Mouse (Mus musculus): ENCODE results near the gene Prdx5. TPM values are rescaled to one million over a fixed set of nuclear protein-coding genes. Genes with fewer than 3 reads are reported as not detected.

The Prdx5 gene
- total RNA-seq, 2 experiments from 2014 or later = 368 to 411 TPM

GRCm38 (mm10) chr19:6874257-6874656 lies 35.6 kb downstream of the Prdx5 start:
- DNase-seq = no peak

DNA sequence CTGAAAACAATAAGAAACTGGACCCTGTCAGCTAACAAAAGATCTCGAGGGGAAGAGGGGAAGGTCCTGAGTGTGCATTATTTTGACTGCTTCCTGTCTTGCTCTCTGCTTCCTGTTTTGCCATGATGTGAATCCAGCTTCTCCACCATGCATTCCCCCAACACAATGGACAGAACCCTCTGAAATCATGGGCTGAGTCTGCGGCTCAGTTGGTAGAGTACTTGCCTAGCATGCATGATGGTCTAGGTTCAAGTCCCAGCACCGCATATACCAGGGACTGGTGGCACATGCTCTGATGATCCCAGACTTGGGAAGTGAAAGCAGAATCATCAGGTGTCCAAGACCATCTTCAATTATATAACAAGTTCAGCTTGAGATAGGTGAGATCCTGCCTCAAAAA lies 37.2 kb downstream of the Prdx5 start:
- DNase-seq = no peak

DNA sequence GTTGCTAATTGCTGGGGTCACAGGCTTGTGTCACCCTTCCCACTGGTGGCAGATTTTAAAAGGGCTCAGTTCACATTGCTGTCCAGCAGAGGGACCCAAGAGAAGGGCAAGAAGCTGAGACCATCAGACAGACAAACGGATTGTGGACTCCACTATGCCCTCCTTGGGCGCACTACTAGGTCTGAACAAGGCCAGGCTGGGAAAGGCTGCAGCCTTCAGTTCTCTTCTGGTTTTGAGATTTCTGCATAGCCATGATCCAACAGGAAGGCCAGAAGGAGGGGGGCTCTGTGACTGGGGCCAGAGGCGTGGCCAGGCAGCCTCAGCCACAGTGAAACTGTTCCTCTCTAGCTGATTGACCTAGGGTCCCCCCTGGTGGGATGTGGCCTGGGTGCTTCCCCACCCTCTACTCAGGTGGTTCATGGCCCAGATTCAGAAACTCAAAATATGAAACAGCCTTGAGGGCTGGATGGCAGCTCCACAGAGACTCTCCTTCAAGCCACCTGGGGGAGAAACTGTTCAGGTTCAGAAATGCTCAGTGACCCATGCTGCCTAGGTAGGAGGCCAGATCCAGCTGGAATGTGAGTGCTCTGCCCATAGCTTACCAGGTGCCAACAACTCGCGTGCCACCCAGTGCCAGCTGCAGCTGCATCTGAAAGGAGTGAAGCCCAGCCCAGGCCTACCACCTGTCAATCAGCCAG lies 38.2 kb downstream of the Prdx5 start:
- no peak for DNase-seq

- DNase-seq = no peak
Observed at GRCm38 (mm10) chr19:6869355-6869754, 40.6 kb downstream of the Prdx5 start.

DNA sequence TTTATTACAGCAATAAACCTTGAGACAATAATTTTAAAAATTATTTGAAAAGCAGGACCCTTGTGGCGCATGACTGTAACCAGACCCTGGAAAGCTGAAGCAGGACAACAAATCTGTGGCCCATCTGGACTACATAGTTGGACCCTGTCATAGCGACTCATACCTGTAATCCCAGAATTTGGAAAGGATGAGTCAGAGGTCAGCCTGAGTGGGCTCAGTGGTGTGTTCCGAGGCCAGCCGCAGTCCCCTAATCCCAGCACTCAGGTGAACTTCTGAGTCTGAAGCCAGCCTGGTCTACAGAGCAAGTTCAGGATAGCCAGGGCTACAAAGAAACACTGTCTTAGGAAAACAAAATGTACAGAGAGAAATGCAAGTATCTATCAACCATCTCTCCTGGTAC lies 48.5 kb downstream of the Prdx5 start:
- DNase-seq = no peak

DNA sequence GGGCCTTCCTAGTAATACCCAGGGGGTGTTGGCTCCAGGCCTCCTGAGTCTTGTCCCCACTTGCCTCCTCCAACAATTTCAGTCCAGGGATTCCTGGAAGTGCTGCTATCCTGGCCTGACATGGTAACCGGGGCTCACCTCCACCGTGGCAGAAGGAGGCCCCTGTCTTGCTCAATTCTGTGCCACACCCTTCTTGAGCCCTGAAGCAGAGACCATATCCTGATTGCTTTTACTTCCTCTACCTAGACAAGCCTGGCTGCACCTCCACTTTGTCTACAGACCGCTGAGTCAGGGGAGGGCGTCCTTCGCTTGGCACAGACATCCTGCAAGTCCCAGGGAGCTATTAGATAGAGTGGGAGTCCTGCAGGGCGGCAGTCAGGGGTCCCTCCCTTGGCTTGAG lies 49.2 kb downstream of the Prdx5 start:
- DNase-seq = no peak

DNA sequence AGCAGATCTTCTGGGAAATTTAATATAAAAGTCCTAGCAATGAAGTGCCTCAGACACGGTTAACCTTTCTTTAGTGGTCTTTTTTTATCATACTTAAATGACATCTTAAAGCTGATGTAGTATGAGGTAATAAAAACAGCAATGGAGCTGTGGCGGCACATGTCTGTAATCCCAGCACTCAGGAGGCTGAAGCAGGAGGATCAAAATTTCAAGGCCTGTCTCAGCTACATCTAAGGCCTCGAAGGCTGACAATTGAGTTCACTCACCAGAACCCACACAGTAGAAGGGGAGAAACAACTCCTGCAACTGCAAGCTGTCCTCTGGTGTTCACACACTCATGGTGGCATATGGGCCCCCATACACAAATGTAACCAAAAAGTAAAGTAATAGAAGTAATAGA lies 49.9 kb downstream of the Prdx5 start:
- no peak for DNase-seq

GRCm38 (mm10) chr19:6859032-6859651 lies 50.8 kb downstream of the Prdx5 start:
- DNase-seq = no peak

DNA sequence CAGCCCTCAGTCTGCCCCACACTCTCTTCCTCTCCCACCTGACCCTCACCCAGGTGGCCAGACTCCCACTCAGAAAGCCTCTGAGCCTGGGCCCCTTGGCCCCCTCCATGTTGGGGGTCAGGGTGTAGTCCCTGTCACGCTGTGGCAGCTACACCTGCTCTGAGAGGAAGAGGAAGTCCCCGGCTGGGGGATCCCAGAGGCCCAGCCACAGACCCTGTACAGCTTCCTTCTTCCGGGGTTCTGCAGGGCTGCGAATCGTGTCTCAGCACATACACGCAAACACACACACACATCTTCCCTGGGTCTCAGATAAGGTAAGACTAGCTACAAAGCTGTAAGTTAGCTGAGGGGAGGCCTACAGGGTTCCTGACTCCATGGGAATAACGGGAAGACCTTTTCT lies 51.9 kb downstream of the Prdx5 start, which contains the start of gene Ccdc88b:
Gene Ccdc88b, minus strand, starts transcription at position 181 of the 400 bp plus-strand sequence.
- DNase-seq = no peak

DNA sequence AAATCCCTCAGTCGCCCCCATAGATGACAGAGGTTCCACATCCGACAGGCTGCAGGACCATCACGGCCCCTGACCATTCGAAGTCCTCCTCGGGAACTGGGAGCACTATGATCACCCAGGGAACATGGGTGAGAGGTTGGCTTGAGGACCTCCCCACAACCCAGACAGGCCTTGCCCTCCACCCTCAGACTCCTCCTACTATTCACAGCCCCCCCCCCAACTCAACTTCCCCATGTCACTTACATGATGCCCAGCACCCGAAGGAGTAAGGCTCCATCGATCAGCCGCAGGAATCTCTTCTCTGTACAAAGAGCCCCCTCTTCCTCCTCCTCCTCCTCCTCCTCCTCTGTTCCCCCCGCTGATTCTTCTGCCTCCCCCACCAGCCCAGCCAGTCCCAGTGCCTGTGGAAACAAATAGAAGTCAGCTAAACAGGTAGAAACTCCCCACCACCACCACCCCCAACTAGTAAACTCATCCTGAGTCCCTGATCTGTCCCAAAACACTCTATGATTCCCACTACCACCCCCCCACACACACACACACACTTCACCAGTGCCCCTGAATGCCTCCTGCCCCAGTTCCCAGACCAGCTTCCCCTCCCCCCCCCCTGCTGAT lies 52.4 kb downstream of the Prdx5 start:
- no peak for DNase-seq

DNA sequence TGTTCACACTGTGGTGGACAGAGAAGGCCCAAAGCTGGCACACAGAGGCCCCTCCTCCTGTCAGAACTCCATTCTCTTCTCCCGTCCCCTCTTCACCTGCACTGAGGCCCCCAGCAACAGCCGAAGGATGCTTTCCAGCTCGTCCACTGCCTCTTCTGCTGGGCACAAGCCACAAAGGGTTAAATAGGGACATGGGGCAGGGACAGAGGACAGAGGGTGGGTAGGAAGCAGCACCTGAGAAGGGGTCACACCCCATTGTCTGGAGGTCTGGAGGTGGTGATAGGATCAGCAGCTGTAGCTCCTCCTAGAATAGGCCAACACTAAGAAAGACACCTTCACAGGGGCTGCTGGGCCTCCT lies 52.9 kb downstream of the Prdx5 start:
- no peak for DNase-seq

Small RNA genes lying within 50 kb of the gene (microRNA-seq; reads per million reads assigned to microRNA genes)
- 5.1 to 7.5 reads per million in 2 experiments for gene Mir6990

Other genes with a start within 250 kb of the Prdx5 start
- gene Rps6ka4, start 69.5 kb downstream of the Prdx5 start, total RNA-seq (2021) = 10 to 100 TPM; 34.6 to 36.0 TPM
- 1 to 10 TPM; 10.0 TPM for gene Ccdc88b, start 51.9 kb downstream of the Prdx5 start, total RNA-seq (2021)
- 10 to 100 TPM; 46.5 to 48.1 TPM for gene Trmt112, start 408 bp downstream of the Prdx5 start, total RNA-seq (2021)
- gene Esrra, start 11.7 kb upstream of the Prdx5 start, total RNA-seq (2021) = 10 to 100 TPM; 57.0 to 59.8 TPM
- gene Catsperz, start 15.3 kb upstream of the Prdx5 start, total RNA-seq (2021) = 10 to 100 TPM; 12.2 to 13.7 TPM
- 10 to 100 TPM; 19.8 to 21.7 TPM for gene Kcnk4, start 24.4 kb upstream of the Prdx5 start, total RNA-seq (2021)
- 10 to 100 TPM; 36.4 to 40.3 TPM for gene Bad, start 31.8 kb upstream of the Prdx5 start, total RNA-seq (2021)
- gene Gpr137, start 32.4 kb upstream of the Prdx5 start, total RNA-seq (2021) = 100 to 1,000 TPM in 1 of 2 experiments, 10 to 100 TPM in 1; 96.0 to 104 TPM
- 10 to 100 TPM; 63.1 to 69.8 TPM for gene Ppp1r14b, start 64.9 kb upstream of the Prdx5 start, total RNA-seq (2021)
- gene Plcb3, start 66.4 kb upstream of the Prdx5 start, total RNA-seq (2021) = 10 to 100 TPM; 13.8 to 14.2 TPM
- gene Fkbp2, start 70.4 kb upstream of the Prdx5 start, total RNA-seq (2021) = 100 to 1,000 TPM in 1 of 2 experiments, 10 to 100 TPM in 1; 86.0 to 101 TPM
- gene Vegfb, start 77.5 kb upstream of the Prdx5 start, total RNA-seq (2021) = 10 to 100 TPM; 81.5 to 82.6 TPM
- 10 to 100 TPM; 21.9 to 22.9 TPM for gene Dnajc4, start 82.5 kb upstream of the Prdx5 start, total RNA-seq (2021)
- 10 to 100 TPM; 13.8 to 14.3 TPM for gene Nudt22, start 86.0 kb upstream of the Prdx5 start, total RNA-seq (2021)
- gene Trpt1, start 86.0 kb upstream of the Prdx5 start, total RNA-seq (2021) = 10 to 100 TPM; 13.1 to 17.8 TPM
- gene Fermt3, start 109.4 kb upstream of the Prdx5 start, total RNA-seq (2021) = 1 to 10 TPM; 3.9 to 5.0 TPM
- gene Stip1, start 129.9 kb upstream of the Prdx5 start, total RNA-seq (2021) = 100 to 1,000 TPM; 216 to 229 TPM
- 10 to 100 TPM; 20.4 to 22.2 TPM for gene Macrod1, start 146.7 kb upstream of the Prdx5 start, total RNA-seq (2021)
- gene Flrt1, start 195.6 kb upstream of the Prdx5 start, total RNA-seq (2021) = 10 to 100 TPM; 18.4 to 18.6 TPM

All from layer of hippocampus, postnatal 36 days (tissue).